Comparison of ENCODE assay signal across 8 mouse cellular contexts in the genomic region with DNA sequence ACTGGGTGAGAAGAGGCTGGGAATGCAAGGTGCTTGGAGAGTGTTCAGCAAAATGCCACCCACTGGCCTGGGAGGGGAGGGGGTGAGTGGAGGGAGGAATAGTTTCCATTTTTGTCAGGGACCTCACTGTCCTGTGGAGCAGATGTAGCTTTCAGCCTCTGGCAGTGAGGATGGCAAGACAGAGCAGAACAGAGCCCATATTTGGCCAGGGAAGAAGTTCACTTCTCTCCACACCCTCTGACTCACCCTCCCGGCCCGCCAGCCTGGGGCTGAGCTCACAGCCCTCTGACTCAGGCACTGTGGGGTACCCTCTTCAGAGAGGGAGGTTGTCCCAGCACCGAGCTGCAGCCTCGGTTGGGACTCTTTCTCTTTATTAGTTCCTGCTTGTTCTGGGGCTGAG.
DNase-seq lines count a peak whose midpoint lies in the region; ATAC-seq and TF ChIP-seq lines count a peak whose summit lies in the region.

No protein-coding gene starts in this region.

- H3K36me3 ChIP-seq in heart, embryonic 13.5 days, result no peaks in the 10 kb centered on the region
- H3K36me3 ChIP-seq in midbrain, embryonic 16.5 days (ENCODE audit: control insufficient read depth, insufficient read depth, low read length), result no peaks in the 10 kb centered on the region
- H3K36me3 ChIP-seq in forebrain, postnatal 0 days (ENCODE audit: insufficient read depth), result no peaks in the 10 kb centered on the region

- no peak for TF ChIP-seq CTCF in forebrain, postnatal 0 days (IDR thresholded peaks at IDR 0.05; ENCODE audit: low read depth)

- DNase-seq in 3134 (ENCODE audit: extremely low read depth, insufficient read length, low spot score), result peak; percentile 94
- DNase-seq in adrenal gland, postnatal 25 days, result peak; percentile 83
- peak; percentile 62 to 68 for DNase-seq in lung, postnatal 4 days
- no peak for DNase-seq in cerebellum, adult 11 months
- DNase-seq in cerebellum, adult 8-10 months, result no peak
- DNase-seq in forebrain, postnatal 0 days, result no peak

- no peaks in the 10 kb centered on the region for H3K9me3 ChIP-seq in heart, embryonic 13.5 days
- no peaks in the 10 kb centered on the region for H3K9me3 ChIP-seq in midbrain, embryonic 16.5 days (replicated peaks; ENCODE audit: control insufficient read depth, low read length, poor library complexity, severe bottlenecking)
- no peaks in the 10 kb centered on the region for H3K9me3 ChIP-seq in forebrain, postnatal 0 days (ENCODE audit: low read length)

- WGBS in heart, embryonic 13.5 days, result 6% methylated on average over 4 of the region's 4 CpGs
- WGBS in midbrain, embryonic 16.5 days, result 44% methylated on average over 4 of the region's 4 CpGs
- 48% methylated on average over 4 of the region's 4 CpGs for WGBS in forebrain, postnatal 0 days

- peaks cover 40% of the 10 kb centered on the region for H3K4me1 ChIP-seq in heart, embryonic 13.5 days
- no peaks in the 10 kb centered on the region for H3K4me1 ChIP-seq in midbrain, embryonic 16.5 days (ENCODE audit: control insufficient read depth, insufficient read depth, low read length)
- no peaks in the 10 kb centered on the region for H3K4me1 ChIP-seq in forebrain, postnatal 0 days (ENCODE audit: insufficient read depth)

- peak; percentile 44; the same call in 1 of the 2 replicates for ATAC-seq in heart, embryonic 13.5 days (ENCODE audit: extremely low read depth, insufficient number of reproducible peaks, low FRiP score, low TSS enrichment)
- no peak for ATAC-seq in midbrain, embryonic 16.5 days
- ATAC-seq in forebrain, postnatal 0 days, result no peak

- peak overlapping the region; percentile 22 for H3K4me3 ChIP-seq in heart, embryonic 13.5 days
- no peak overlapping the region for H3K4me3 ChIP-seq in midbrain, embryonic 16.5 days (ENCODE audit: low read depth, low read length)
- H3K4me3 ChIP-seq in forebrain, postnatal 0 days (ENCODE audit: low read depth, low read length), result no peak overlapping the region

- no peaks in the 10 kb centered on the region for H3K27me3 ChIP-seq in heart, embryonic 13.5 days (replicated peaks)
- no peaks in the 10 kb centered on the region for H3K27me3 ChIP-seq in midbrain, embryonic 16.5 days (ENCODE audit: control insufficient read depth, insufficient read depth, low read depth, low read length)
- H3K27me3 ChIP-seq in forebrain, postnatal 0 days (ENCODE audit: insufficient read depth, low read length), result no peaks in the 10 kb centered on the region

- H3K27ac ChIP-seq in heart, embryonic 13.5 days (replicated peaks), result peak overlapping the region; percentile 84
- no peak overlapping the region for H3K27ac ChIP-seq in midbrain, embryonic 16.5 days (ENCODE audit: low read length)
- no peak overlapping the region for H3K27ac ChIP-seq in forebrain, postnatal 0 days (ENCODE audit: low read depth, low read length)

- peak overlapping the region; percentile 63 for H3K9ac ChIP-seq in heart, embryonic 13.5 days
- H3K9ac ChIP-seq in midbrain, embryonic 16.5 days (ENCODE audit: low read depth, low read length), result no peak overlapping the region
- H3K9ac ChIP-seq in forebrain, postnatal 0 days, result no peak overlapping the region

- H3K4me2 ChIP-seq in heart, embryonic 13.5 days, result peak overlapping the region; percentile 55
- H3K4me2 ChIP-seq in midbrain, embryonic 16.5 days (ENCODE audit: low read length), result no peak overlapping the region
- no peak overlapping the region for H3K4me2 ChIP-seq in forebrain, postnatal 0 days (ENCODE audit: low read depth)

Comparison
In these comparisons a context has a peak if more than half of its experiments do, and no peak if none do; other contexts are left out.
1. DNase-seq: peak in 3134 (single experiment), adrenal gland, postnatal 25 days (single experiment) and lung, postnatal 4 days (2 of 2); none in cerebellum, adult 11 months (single experiment), cerebellum, adult 8-10 months (single experiment) and forebrain, postnatal 0 days (single experiment).